Mouse (Mus musculus): Measurements from ENCODE around the gene Chrm2. TPM values are rescaled to one million over a fixed set of nuclear protein-coding genes. Genes with fewer than 3 reads are reported as not detected.

The Chrm2 gene
- 1 to 10 TPM; 7.5 to 9.3 TPM for total RNA-seq (2021)

DNA sequence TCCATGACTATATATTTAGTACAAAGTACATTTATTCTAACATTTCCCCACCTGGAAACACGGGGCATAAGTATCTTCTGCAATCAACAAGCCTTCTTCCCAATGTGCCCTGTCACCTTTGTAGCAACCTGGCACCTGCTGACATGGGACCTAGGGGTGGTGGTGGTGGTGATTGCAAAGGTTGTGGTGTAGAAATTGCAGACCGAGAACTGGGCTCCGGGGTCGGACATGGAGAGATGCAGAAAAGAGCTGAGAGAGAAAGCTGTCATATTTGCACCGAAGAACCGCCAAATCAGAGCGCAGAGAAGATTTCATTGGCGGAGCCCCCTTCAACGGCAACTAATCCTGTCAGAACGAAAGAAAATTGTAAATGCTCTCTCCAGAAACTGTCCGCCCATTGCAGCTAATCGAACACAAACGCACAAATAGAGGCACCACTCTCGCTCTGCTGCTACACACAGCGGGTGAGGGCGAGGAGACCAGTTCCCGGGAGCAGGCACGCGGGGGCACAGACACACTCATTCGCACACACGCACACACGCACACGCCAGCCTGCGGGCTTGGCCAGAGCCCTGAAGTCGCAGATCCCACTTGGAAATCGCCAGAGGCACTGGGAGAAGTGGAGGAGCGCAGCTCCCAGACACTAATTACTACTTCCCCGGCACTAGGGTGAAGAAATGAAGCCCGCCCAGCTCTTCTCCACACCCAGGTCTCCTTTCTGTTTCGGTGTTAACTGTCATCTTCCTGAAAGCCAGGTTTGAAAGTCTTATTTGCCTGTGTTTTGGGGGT is at the start of gene Chrm2:
Chrm2 (plus strand) TSS at position 473 of the 789 bp plus-strand sequence.
- intact Hi-C loops (cut with DNase I): loop anchor here (10.0 kb wide), 1 partner anchor 383 kb away; no protein-coding TSS in a partner anchor

DNA sequence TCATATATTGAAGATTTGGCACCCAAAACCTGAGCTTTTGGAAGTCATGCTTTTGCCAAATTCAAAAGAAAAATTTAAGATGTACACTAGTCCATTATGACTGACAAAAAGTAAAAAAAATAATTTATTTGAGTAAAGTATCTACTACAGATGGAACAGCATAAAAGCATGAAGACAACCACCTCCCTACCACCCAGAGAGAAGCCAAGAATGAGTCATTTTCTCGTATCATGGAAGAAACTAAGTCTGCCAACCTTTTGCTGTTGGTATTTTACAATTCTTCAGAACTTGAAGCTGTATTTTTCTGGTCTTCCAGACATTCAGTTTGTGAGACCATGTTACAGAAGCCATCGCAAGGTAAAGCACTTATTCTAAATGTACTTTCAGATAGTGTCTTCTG is 13.9 kb upstream of the Chrm2 start:
- intact Hi-C loops (cut with DNase I): no loop called here
- DNase-seq: no peak

More for the DNA sequence above, at the start of gene Chrm2:
- peak; percentile 24 for DNase-seq

DNA sequence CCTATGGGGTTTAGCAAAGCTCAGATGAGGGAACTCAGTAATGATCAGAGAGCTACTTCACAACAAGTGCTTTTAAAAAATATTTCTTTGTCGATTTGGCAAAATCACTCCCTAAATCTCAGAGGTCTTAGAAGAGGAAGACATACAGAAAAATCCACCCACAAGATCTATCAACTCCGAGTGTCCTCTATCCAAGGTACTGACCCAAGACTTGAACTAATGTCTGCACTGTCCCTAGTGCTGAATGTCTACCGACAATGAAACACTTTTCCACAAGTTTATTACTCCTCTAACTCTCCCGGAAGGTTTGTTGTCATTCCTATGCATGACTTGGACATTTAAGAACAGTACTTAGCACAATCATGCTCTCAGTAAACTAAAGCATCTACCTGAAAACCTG is 9.9 kb upstream of the Chrm2 start:
- intact Hi-C loops (cut with DNase I): no loop called here
- DNase-seq: no peak

DNA sequence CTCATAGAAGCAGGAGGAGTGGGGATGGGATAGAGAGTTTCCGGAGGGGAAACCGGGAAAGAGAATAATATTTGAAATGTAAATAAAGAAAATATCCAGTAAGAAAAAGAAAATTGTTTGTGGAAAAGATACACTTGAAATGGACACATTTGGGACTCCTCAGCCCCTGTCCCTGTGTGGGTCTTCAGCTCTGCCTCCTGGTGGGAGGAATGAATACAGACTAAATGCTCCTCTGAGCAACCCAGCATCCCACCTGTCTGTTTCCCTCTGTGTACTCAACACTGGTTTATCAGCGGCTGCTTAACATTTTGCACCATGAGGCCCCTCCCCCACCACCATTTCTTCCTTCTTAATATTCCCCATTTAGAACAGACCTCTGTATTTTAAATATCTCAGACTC is 3.8 kb upstream of the Chrm2 start:
- DNase-seq: no peak
- intact Hi-C loops (cut with DNase I): loop anchor here (10.0 kb wide), 1 partner anchor 379 kb away; no protein-coding TSS in a partner anchor

DNA sequence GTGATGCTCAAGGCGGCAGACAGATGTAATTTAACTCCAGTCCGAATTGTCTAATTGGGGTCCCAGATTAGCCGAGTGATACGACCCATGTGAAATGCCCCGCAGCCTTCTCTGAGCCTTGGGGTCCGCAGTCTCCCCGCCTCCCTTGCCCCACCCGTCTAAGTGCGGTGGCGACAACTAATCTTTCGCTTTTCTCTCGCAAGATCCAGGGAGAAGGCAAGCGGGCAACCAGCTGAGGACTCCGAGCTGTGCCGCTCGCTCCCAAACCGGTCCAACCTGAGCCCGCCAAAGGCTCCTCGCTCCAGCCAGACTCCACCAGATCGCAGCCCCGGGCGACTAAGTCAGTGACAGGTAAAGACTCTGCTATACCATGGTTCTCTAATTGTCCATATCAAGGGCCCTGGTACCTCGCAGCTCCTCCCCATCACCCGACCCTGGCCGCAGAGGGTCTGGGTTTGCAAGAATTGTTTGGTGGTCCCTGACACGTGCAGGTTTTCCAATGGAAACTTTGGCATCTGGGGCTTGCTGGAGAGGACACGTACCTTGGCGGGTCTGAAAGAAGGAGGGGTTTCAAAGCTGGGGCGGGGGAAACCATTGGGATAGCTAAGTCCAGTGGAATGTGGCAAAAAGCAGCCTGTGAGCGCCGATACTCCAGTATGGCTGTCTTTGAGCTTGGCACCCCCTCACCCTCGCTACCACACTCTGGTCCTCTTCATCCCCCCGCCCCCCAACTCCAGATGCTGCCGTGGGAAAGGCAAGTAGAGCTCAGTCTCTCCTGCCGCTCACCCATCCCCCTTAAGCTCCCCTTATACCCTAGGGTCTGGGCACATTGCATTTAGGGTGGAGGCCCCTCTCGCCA is 746 bp downstream of the Chrm2 start:
- DNase-seq: peak; percentile 18
- intact Hi-C loops (cut with DNase I): loop anchor here (10.0 kb wide), 1 partner anchor 384 kb away; no protein-coding TSS in a partner anchor

DNA sequence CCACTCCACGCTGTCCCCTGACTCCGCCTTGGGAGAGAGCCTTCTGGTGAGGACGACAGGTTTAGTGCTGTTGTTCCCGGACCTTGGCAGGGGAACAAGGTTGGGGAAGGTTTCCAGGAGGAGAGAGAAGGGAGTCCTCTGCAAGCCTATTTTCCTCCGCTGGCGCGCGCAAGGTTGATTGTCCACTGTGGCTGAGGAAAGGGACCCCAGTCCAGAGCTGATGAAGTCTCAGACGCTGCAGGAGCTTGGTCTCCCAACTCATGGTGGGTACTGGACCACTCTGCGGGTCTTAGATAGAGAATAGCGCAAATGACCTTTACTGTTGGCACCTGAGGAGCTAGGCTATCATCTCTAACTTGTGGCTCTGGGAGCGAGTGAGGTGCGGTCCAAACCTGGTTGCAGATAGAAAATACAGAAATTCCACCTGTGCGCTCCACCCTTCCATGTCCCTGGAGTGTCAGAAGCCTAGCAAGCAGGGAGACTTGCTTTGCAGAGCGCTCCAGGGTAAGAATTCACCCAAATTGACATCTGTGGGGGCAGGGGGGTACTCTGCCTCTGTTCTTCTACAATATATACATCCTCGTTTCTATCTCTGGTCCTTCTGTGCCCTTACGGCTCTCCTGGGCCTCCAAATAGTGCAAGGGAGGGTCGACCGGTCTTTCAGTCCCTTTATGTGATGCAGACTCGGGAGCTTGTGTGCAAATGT is 1.5 kb downstream of the Chrm2 start:
- peak; percentile 15 for DNase-seq
- intact Hi-C loops (cut with DNase I): loop anchor here (10.0 kb wide), 1 partner anchor 385 kb away; no protein-coding TSS in a partner anchor

DNA sequence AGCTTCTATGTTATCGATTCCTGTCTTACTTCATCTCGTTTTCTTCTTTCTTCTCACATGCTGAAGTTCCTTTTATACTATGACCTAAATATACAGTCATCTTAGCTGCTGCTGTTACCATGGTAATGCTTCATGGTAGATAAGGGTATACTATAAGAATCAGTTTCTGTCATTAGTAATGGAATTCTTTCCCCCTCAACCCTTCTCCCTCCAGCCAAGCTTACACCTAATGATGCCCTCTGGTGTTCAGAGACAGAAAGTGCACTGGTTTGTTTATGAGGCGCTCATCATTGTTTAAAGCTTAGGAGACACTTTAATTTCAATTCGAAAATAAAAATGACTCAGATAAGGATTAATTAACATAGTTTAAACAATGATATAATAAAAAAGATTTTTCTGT is 5.8 kb downstream of the Chrm2 start:
- DNase-seq: no peak
- intact Hi-C loops (cut with DNase I): loop anchor here (10.0 kb wide), 1 partner anchor 1009 kb away; no protein-coding TSS in a partner anchor

DNA sequence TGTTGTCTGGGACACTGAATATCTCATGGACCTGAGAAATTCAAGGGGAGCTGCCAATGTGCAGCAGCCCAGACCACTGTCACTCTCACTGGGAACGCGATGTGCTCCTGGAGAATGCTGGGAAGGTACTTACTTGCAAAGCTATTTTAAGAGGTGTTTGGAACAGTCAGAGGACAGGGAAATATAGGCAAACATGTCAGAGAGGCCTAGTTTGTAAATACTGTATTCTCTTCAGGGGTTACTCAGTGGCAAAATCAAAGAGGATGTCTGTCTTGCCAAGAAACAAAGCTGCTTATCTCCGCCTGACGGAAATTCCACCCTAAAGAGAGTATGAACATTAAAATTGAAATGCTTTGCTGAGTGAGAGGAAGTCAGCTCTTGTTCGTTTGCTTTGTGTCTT is 17.3 kb downstream of the Chrm2 start:
- DNase-seq: no peak
- intact Hi-C loops (cut with DNase I): no loop called here

DNA sequence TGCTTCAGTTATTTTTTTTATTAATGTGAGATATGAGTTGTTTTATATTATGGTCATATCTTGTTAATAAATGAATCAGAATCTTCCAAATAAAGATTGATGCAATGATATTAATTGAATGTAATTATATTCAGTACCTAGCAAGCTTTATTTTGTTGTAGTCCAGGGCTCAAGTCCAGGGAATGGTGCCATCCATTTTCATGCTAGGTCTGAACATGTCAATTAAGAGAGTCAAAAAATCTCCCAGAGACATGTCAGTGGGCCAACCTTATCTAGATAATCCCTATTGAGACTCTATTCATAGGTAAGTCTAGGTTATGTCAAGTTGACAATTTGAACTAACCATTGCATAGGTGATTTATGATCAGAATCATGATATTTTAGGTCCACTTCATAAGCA is 21.1 kb downstream of the Chrm2 start:
- no peak for DNase-seq
- intact Hi-C loops (cut with DNase I): no loop called here

DNA sequence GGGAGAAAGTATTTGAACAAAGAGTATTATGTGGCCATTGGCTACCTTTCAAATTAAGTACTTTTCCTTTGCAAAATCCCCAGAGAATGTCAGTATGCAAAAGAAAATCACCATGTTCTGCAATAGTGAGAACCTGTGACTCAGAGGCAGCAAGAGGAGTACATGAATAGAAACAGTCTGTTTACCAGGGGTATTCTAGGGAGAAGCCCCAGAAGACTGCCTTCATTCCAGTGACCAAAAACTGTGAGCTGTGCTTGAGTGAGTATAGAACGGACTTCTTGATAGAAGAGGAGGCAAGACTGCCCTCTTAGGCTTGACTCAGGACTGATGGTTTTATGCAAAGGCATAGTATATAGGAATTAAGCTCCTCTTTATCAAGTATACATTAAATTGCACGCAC is 22.2 kb downstream of the Chrm2 start:
- no peak for DNase-seq
- intact Hi-C loops (cut with DNase I): no loop called here

DNA sequence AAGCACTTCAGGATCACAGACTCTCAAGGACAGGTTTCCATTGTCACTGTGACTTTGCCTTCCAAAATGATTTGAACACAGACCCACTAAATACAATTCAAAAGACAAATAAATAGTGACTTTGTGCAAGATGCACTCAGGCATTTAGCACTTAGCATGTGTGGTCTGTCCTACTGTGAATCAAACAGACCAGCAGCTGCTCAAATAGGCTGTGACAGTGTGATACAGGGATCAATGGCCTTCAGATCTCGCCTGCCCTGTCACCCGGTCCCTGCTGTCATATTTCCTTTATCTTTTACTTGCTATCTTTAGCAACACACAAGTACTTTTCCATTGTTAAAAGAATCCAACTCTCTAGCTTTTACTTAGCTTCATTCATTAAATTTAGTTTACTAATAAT is 31.8 kb downstream of the Chrm2 start:
- DNase-seq: no peak
- intact Hi-C loops (cut with DNase I): no loop called here

DNA sequence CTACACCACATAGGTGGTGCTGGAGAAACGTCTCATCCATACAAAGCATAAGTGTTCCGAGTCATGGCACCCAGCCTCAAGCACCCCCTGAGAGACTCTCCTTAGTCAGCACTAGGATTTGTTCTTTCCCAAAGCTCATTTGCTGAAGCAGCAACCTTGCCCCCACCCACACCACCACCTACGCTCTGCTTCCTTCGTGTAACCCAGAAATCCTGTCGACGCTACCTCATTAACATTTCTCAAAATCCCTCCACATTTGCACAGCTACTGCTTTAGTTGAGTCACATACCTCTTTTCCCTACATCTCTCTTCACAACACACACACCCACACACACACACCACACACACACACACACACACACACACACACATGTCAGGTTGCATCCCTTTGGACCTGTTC is 50.1 kb downstream of the Chrm2 start:
- DNase-seq: no peak

DNA sequence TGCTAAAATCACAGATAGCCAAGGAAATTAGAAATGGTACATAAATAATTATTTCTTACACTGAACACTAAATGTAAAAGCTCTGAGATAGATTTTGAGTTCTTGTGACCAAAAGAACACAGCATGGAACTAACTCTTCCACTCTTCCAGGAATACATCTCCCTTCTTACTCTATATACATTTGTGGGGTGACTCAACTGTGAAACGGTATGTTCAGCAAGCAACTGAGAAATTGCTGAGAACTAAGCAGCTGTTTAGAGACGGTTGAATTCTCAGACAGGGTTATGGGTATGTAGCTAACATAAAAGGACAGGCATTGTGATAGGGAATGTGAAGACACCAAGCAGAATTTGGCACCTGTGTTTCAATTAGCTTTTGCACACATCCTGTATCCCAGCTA is 51.3 kb downstream of the Chrm2 start:
- DNase-seq: no peak
- intact Hi-C loops (cut with DNase I): no loop called here

More for the DNA sequence above, 50.1 kb downstream of the Chrm2 start:
- intact Hi-C loops (cut with DNase I): no loop called here

DNA sequence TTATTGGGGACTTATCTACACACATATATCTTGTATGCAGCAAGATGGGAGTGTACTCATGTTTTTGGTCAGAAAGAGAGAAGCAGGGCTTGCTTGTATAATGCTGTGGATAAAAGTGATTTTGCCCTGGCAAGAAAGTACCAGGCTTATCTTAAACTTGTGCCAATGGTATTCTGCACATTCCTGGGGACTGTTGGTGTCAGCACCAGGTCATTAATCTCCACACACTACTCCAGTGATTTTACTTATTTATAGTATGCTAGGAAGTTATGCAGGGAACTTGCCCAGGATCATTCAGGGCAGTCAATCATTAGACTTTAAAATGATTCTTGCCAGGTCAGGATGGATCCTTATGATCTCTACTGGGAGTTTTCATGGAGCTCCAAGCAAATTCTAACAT is 63.6 kb downstream of the Chrm2 start:
- DNase-seq: no peak
- intact Hi-C loops (cut with DNase I): no loop called here

DNA sequence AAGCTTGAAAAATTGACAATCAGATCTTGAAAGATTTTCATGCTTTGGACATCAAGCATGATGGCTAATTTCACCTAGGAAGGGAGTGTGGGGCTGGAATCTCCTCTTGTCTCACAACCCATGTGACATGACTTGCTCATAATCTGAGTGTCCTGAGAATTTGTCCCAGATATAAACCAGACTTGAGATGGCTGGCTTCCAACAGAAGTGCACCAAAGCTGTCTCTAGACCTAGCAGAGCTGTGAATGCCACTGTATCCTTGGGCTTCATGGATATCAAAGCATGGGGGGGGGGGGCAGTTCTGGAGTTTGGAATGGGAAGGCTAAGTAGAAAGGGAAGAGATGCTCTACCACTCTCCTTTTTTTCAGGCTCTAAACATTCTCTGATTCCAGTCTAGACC is 67.2 kb downstream of the Chrm2 start:
- intact Hi-C loops (cut with DNase I): no loop called here
- DNase-seq: no peak

DNA sequence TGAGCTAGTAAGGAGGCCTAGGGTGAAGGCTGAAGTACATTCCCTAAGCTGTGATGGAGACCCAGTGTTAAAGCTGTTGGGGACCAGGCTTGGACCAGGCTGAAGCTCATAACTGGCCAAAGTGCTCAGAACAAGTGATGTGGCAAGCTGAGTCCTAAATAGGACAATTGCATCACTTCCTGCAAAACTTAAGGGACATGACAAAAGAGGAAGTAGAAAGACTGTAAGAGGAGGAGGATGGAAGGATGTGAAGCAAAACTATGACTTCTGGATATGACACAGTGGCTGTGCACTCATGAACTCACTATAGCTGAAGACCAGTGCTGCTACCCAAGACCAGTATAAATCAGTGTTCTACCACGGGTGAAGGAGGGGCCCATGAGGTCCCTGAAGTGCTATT is 69.1 kb downstream of the Chrm2 start:
- DNase-seq: no peak
- intact Hi-C loops (cut with DNase I): no loop called here

DNA sequence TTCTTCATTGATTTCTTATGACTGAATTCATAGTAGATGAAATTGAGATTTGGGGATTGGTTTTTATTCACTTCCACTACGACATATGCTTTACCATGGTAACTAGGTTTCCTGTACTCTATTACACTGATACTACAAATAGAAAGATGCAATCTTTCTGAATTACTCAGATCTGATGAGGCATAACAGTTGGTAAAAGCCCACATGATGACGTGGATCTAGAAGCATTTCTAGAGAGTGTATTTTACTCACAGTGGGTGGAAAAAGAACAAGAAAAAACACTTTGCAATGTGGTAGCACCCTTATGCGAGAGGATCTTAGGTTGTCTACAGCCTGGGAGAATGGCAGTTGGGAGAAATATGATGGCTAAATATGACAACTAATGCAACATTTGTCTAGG is 76.1 kb downstream of the Chrm2 start:
- DNase-seq: no peak
- intact Hi-C loops (cut with DNase I): no loop called here

DNA sequence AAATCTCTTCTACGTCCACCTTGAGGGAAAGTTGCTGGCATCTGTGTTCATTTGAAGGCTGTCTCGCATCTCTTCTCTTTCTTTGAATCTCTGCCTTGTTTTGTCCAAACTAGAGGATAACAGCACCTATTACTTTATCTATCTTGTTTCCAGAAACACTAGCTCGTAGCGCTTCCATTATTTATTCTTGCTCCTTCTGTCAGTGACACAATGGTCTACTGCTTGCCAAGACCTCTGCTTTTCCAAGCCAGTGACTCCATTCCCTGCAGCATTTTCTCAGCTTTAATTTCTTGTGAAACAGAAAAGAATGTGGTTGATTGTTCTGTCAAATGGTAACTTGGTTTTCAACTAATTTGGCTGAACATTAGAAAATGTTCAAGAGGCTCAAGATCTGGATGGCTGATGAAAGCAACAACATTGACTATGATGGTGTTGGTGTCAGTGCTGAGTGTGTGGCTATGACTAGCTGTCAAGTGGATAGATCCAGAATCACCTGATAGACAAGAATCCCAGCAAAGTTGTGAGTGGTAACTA is 96.3 kb downstream of the Chrm2 start:
- no peak for DNase-seq
- intact Hi-C loops (cut with DNase I): no loop called here

DNA sequence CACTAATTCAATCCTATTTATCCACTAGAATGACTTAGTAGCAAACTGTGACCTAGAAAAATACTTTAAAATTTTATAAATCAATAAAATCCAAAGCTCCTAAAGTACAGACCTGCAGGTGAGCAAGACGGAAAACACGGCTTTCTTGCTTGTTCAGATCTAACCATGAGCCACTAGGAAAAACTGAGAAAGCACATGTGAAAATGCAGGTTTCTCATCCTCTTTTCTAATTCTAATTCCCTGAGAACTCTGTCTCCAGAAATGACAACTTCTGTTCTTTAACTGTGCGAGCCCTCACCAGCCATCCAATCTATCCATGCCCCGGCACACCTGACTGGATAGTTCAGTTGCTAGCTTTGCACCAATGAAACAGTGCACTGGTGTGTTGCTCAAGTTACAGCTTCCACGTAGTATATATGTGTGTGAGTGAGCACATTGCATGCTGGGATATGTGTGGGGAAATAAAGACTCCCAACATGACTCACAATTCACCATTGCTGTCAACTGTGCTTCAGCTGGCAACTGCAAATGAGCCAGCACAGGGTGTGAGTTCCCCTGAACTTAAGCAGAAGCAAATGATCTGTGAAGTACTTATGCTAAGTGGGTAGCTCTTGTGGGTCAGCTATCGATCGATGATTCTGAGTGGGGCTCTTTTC is 119.3 kb downstream of the Chrm2 start:
- no peak for DNase-seq
- intact Hi-C loops (cut with DNase I): no loop called here

DNA sequence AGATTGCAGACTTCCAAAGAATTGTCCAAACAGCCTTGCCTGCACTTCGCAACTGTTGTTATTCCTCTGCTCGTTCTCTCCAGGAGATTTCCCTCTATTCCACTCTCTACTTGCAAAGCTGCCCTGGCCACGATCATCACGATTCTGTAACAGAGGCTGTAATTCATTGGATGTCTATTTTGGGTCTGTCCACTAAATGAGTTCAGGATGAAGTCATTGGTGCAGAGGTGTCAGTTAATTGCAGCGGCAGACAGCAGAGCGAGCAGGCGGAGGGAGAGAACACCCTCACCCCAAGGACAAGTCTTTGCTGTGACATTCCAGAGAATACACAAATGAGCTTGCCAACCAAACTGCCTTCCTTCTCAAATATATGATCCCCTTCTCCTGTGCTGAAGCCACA is 120.1 kb downstream of the Chrm2 start:
- DNase-seq: no peak
- intact Hi-C loops (cut with DNase I): no loop called here
